Mouse (Mus musculus) adrenal gland, adult 8-10 months (tissue): ENCODE results near the gene Lin28a. TPM values are rescaled to one million over a fixed set of nuclear protein-coding genes. Genes with fewer than 3 reads are reported as not detected.

Experiments used
- DNase-seq: peaks from one replicate; pipeline ENCODE4 v3.0.0; 2022
- total RNA-seq, 4 experiments: library from RNA; stranded (reverse); gene quantifications; 2 replicates each; pipeline ENCODE4 v1.2.4; 2022

The Lin28a gene
- total RNA-seq: not detected

GRCm38 (mm10) chr4:134018779-134019145 is at the start of gene Lin28a:
TSS of gene Lin28a (minus strand) at chr4:134018841.
- no peak for DNase-seq

- no peak for DNase-seq
Measured at GRCm38 (mm10) chr4:134067833-134068544, 49.3 kb upstream of the Lin28a start.

DNA sequence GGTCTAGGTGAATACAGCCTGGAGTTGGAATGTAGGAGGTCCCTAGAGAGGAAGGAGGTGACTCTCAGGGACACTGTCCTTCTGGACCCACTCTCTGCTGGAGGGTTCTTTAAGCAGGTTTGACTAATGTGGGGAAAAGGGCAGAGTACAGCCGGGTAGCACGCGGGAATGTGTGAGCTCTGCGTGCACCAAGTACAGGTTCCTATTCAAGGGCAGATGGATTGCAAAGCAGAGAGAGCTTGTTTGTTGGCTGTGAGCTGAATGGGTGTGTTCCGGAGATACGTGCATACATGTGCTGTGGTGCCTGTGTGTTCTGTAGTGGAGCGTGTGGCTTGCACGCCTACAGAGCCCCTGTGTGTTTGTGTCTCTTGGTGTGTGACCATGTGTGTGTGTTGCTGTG is 48.7 kb upstream of the Lin28a start:
- no peak for DNase-seq

- DNase-seq: no peak
Measured at GRCm38 (mm10) chr4:134065431-134066004, 46.9 kb upstream of the Lin28a start.

DNA sequence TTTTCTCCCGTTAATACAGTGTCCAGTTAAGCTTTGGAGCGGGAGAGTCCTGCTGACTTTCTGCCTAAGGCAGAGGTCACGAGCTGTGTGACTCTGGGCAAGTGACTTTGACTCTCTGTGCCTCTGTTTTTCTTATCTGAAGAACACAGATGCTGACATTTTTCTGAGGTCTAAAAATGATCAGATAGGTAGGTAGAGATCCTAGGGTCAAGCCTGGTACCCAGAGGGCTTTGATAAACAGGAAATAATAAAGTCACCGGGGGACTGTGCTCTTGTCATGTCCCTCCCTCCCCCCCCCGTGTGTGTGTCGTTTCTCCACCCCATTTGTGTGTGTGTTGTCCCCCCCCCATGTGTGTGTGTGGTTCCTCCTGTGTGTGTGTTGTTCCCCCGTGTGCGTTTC is 43.9 kb upstream of the Lin28a start:
- no peak for DNase-seq

DNA sequence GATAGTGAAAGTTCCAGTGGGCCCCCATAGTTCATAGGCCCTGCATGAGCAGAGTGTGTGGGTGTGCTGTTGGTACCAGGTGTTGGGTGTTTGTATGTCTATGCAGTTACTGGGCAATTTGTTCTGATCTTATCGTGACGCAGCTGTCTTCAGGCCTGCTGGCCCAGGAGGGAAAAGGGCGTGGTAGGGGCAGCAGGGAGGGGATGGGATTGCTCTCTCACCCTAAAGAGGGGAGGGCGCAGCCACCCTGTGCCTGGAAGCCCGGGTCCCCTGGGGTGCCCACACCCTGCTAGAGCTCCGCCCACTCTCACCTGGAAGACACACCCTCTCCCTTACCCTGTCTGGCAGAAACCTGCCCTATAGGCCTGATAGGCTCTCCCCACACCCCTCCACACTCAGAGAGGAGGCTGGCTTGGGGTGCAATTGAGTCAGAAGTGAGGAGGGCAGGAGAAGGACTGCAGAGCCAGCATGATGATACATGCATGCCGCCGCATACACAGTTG is 43.4 kb upstream of the Lin28a start:
- no peak for DNase-seq

- no peak for DNase-seq
Measured at GRCm38 (mm10) chr4:134061166-134061830, 42.7 kb upstream of the Lin28a start.

GRCm38 (mm10) chr4:134060135-134060865 is 41.7 kb upstream of the Lin28a start, which contains the start of gene Crybg2:
TSS of gene Crybg2 (plus strand) at chr4:134060815.
- DNase-seq: no peak

GRCm38 (mm10) chr4:134058908-134059307 is 40.3 kb upstream of the Lin28a start:
- DNase-seq: no peak

- DNase-seq: no peak
Measured at GRCm38 (mm10) chr4:134058166-134058715, 39.6 kb upstream of the Lin28a start.

DNA sequence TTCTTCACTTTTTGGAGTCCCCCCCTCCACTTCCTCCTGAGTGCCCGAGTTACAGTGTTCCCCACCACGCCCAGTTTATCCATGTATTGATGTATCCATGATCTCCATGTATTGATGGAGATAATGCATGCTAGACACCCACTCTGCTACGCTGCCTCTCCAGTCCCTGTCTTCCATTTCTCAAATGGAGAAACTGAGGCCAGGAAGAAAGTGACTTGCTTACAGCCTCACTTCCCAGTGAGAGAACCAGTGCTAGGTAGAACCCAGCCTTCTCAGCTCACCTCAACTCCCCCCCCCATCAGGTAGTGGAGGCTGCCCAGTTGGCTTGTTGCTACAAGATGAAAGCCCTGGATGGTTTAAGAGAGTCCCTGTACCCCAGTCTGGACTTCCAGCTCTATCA is 34.9 kb upstream of the Lin28a start, which contains the start of gene Zfp683:
TSS of gene Zfp683 (plus strand) at position 301 of the 400 bp plus-strand sequence.
- DNase-seq: no peak

GRCm38 (mm10) chr4:134052560-134052959 is 33.9 kb upstream of the Lin28a start:
- DNase-seq: no peak

DNA sequence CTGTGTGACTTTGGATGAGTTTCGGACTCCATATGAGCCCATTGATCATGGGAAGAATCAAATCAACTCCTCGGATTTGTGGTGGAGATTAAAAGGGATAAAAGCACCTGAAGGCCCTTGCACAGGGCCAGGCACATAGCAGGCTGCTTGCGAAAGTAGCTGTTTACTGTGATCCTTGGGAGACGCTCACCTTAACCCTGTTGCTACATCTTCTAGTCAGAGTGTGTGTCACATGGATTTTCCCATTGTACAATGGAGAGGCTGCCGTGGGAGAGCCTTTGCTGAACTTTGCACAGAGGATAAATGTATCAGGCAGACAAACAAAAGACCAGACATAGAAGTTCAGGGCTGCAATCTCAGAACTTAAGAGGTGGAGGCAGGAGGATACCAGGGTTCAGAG is 33.3 kb upstream of the Lin28a start:
- DNase-seq: no peak

DNA sequence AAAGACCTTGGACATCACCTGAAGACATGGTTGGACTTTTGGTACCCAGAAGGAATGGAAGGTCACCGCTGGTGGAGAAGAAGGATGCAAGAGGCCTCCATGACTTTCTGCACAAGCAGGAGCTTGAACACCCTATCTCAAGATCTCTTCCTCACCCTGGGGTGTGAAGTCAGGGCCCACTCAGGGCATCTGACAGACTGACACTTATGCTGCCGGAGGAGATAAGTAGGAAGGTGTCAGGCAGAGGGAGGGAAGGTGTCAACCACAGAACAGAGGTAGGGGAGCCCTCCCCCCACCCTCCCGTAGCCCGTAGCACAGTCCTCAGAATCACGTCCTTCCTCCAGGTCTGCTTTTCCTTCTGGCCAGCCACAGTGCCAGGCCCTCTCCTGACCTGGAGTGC is 29.0 kb upstream of the Lin28a start:
- DNase-seq: no peak

- DNase-seq: no peak
Measured at GRCm38 (mm10) chr4:134043041-134043440, 24.4 kb upstream of the Lin28a start.

GRCm38 (mm10) chr4:134041317-134042123 is 22.9 kb upstream of the Lin28a start:
- no peak for DNase-seq

DNA sequence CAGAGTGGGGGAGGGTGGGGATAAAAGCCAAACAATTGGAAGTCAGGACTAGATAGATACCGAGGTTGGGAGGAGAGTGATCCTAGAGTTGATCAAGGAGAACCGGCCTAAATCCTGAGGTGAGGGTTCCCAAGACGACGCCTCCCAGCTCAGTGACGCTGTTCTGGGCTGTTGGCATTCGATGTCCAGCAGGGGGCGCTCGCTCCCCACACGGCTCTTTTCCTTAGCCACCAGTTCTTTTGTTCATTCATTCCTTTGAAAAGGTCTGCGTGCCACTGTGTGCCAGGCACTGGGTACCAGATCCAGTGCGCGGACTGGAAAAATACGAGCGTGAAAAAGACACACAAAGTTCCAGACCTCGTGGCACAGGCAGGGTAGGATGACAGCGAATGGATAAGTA is 17.3 kb upstream of the Lin28a start:
- DNase-seq: peak; percentile 26

- DNase-seq: no peak
Measured at GRCm38 (mm10) chr4:134025802-134026201, 7.2 kb upstream of the Lin28a start.

DNA sequence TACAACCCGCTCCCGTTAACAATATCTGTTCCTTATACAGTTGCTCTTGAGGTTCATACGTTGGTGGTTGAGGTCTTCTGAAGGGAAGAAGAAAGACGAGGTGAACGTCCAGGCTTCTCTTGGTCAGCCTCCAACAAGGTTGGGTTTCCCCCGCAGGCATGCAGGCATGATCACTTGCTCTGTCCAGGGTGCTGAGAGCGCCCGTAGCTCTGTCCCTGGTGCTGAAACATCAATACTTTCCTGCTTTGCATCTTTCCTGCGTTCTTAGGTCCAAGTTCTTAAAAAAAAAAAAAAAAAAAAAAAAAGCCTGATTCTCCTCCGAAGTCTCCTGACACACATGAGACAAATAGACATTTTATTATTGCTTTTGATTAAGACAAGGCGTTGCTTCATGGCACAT is 2.0 kb upstream of the Lin28a start:
- peak; percentile 33 for DNase-seq

- DNase-seq: no peak
Measured at GRCm38 (mm10) chr4:134019641-134020351, 1.2 kb upstream of the Lin28a start.

DNA sequence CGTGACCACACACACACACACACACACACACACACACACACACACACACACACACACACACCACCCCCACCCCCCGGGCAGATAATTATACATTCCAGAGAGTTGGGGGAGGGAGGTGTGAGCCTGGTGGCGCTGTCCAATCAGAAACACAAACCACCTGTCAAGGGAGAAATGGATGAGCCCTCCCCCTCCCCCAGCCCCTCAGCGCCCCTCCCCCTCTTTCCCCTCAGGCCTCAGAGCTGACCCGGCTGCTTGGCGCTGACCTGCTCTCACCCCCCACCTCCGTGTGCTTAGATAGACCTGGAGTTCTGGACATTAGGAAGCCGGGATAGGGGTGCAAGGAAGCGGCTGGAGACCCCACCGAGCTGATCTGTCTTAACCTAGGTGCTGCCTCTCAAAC is 569 bp upstream of the Lin28a start:
- no peak for DNase-seq
